Mouse (Mus musculus): ENCODE measurements at regions not wholly inside any gene's neighbourhood (a gene's known extent, or its start where the extent isn't known, plus 50 kb on each side); places are given as distances from the start of the nearest gene placed in this dataset.

- TF ChIP-seq CTCF (IDR thresholded peaks at IDR 0.05; ENCODE audit: borderline replicate concordance, insufficient read depth, low read depth, low read length) (no peak), POLR2A (IDR thresholded peaks at IDR 0.05; ENCODE audit: borderline replicate concordance, insufficient read depth, low read length) (no peak)
These were observed 91.3 kb upstream of the Spdye4c start for GRCm38 (mm10) chr2:128499575-128500184.

Measured in cerebellum, adult 2 months (tissue).